Mouse (Mus musculus): ENCODE measurements around the gene Fam25c. TPM values are rescaled to one million over a fixed set of nuclear protein-coding genes. Genes with fewer than 3 reads are reported as not detected.
A peak's percentile ranks its signal among the peaks of the same experiment; 100 is the strongest.

The Fam25c gene
- polyA plus RNA-seq, 1 experiment = 5.7 TPM

GRCm38 (mm10) chr14:34398901-34399300 lies 43.7 kb upstream of the Fam25c start:
- no peak for TF ChIP-seq EP300 (IDR thresholded peaks at IDR 0.05; ENCODE audit: insufficient read depth, low read depth, low read length)
- TF ChIP-seq CTCF (IDR thresholded peaks at IDR 0.05; ENCODE audit: low read depth, low read length) = no peak
- TF ChIP-seq POLR2A (IDR thresholded peaks at IDR 0.05; ENCODE audit: insufficient read depth, low read length) = no peak
- H3K27me3 ChIP-seq (ENCODE audit: control insufficient read depth, insufficient read depth, low read length, poor library complexity, severe bottlenecking) = no peaks in the 10 kb centered on the region
- no peak overlapping the region for H3K27ac ChIP-seq (ENCODE audit: insufficient read depth, low read length)
- no peaks in the 10 kb centered on the region for H3K9me3 ChIP-seq (replicated peaks; ENCODE audit: control insufficient read depth, insufficient read depth, low read length, poor library complexity, severe bottlenecking)
- no peak overlapping the region for H3K9ac ChIP-seq (ENCODE audit: low read depth, poor library complexity, severe bottlenecking)
- H3K4me3 ChIP-seq (ENCODE audit: low read depth, low read length) = peak overlapping the region; percentile 10; the same call in 1 of the 2 replicates
- no peaks in the 10 kb centered on the region for H3K4me1 ChIP-seq (ENCODE audit: control insufficient read depth, insufficient read depth, low read length)
- no peaks in the 10 kb centered on the region for H3K36me3 ChIP-seq (ENCODE audit: control insufficient read depth, insufficient read depth, low read length, poor library complexity, severe bottlenecking)

GRCm38 (mm10) chr14:34397871-34398270 lies 42.6 kb upstream of the Fam25c start:
- H3K4me1 ChIP-seq (ENCODE audit: control insufficient read depth, insufficient read depth, low read length) = no peaks in the 10 kb centered on the region
- TF ChIP-seq CTCF (IDR thresholded peaks at IDR 0.05; ENCODE audit: low read depth, low read length) (no peak), POLR2A (IDR thresholded peaks at IDR 0.05; ENCODE audit: insufficient read depth, low read length) (no peak), EP300 (IDR thresholded peaks at IDR 0.05; ENCODE audit: insufficient read depth, low read depth, low read length) (no peak)
- H3K9me3 ChIP-seq (replicated peaks; ENCODE audit: control insufficient read depth, insufficient read depth, low read length, poor library complexity, severe bottlenecking) = no peaks in the 10 kb centered on the region
- no peaks in the 10 kb centered on the region for H3K27me3 ChIP-seq (ENCODE audit: control insufficient read depth, insufficient read depth, low read length, poor library complexity, severe bottlenecking)
- no peak overlapping the region for H3K4me3 ChIP-seq (ENCODE audit: low read depth, low read length)
- H3K36me3 ChIP-seq (ENCODE audit: control insufficient read depth, insufficient read depth, low read length, poor library complexity, severe bottlenecking) = no peaks in the 10 kb centered on the region
- H3K9ac ChIP-seq (ENCODE audit: low read depth, poor library complexity, severe bottlenecking) = no peak overlapping the region
- no peak overlapping the region for H3K27ac ChIP-seq (ENCODE audit: insufficient read depth, low read length)

GRCm38 (mm10) chr14:34393295-34393694 lies 38.1 kb upstream of the Fam25c start:
- no peak for TF ChIP-seq EP300 (IDR thresholded peaks at IDR 0.05; ENCODE audit: insufficient read depth, low read depth, low read length)
- TF ChIP-seq CTCF (IDR thresholded peaks at IDR 0.05; ENCODE audit: low read depth, low read length) = no peak
- TF ChIP-seq POLR2A (IDR thresholded peaks at IDR 0.05; ENCODE audit: insufficient read depth, low read length) = no peak
- H3K36me3 ChIP-seq (ENCODE audit: control insufficient read depth, insufficient read depth, low read length, poor library complexity, severe bottlenecking) = no peaks in the 10 kb centered on the region
- peaks cover 13% of the 10 kb centered on the region for H3K9me3 ChIP-seq (replicated peaks; ENCODE audit: control insufficient read depth, insufficient read depth, low read length, poor library complexity, severe bottlenecking)

GRCm38 (mm10) chr14:34382921-34383704 lies 27.9 kb upstream of the Fam25c start:
- no peaks in the 10 kb centered on the region for H3K4me1 ChIP-seq (ENCODE audit: control insufficient read depth, insufficient read depth, low read length)
- H3K9me3 ChIP-seq (replicated peaks; ENCODE audit: control insufficient read depth, insufficient read depth, low read length, poor library complexity, severe bottlenecking) = peaks cover 20% of the 10 kb centered on the region
- H3K27me3 ChIP-seq (ENCODE audit: control insufficient read depth, insufficient read depth, low read length, poor library complexity, severe bottlenecking) = no peaks in the 10 kb centered on the region
- no peak overlapping the region for H3K9ac ChIP-seq (ENCODE audit: low read depth, poor library complexity, severe bottlenecking)
- no peak overlapping the region for H3K27ac ChIP-seq (ENCODE audit: insufficient read depth, low read length)
- H3K36me3 ChIP-seq (ENCODE audit: control insufficient read depth, insufficient read depth, low read length, poor library complexity, severe bottlenecking) = no peaks in the 10 kb centered on the region; the same call in 1 of the 2 replicates
- TF ChIP-seq CTCF (IDR thresholded peaks at IDR 0.05; ENCODE audit: low read depth, low read length) (no peak), POLR2A (IDR thresholded peaks at IDR 0.05; ENCODE audit: insufficient read depth, low read length) (no peak), EP300 (IDR thresholded peaks at IDR 0.05; ENCODE audit: insufficient read depth, low read depth, low read length) (no peak)
- no peak overlapping the region for H3K4me3 ChIP-seq (ENCODE audit: low read depth, low read length)

More at GRCm38 (mm10) chr14:34393295-34393694, 38.1 kb upstream of the Fam25c start:
- H3K4me1 ChIP-seq (ENCODE audit: control insufficient read depth, insufficient read depth, low read length) = no peaks in the 10 kb centered on the region
- H3K27ac ChIP-seq (ENCODE audit: insufficient read depth, low read length) = no peak overlapping the region
- no peaks in the 10 kb centered on the region for H3K27me3 ChIP-seq (ENCODE audit: control insufficient read depth, insufficient read depth, low read length, poor library complexity, severe bottlenecking)
- H3K9ac ChIP-seq (ENCODE audit: low read depth, poor library complexity, severe bottlenecking) = no peak overlapping the region
- no peak overlapping the region for H3K4me3 ChIP-seq (ENCODE audit: low read depth, low read length)

- Histone ChIP-seq H3K4me1 (ENCODE audit: control insufficient read depth, insufficient read depth, low read length) (peaks cover 18% of the 10 kb centered on the region), H3K27ac (ENCODE audit: insufficient read depth, low read length) (peak overlapping the region; percentile 92), H3K9ac (ENCODE audit: low read depth, poor library complexity, severe bottlenecking) (peak overlapping the region; percentile 22), H3K9me3 (replicated peaks; ENCODE audit: control insufficient read depth, insufficient read depth, low read length, poor library complexity, severe bottlenecking) (peaks cover 14% of the 10 kb centered on the region), H3K36me3 (ENCODE audit: control insufficient read depth, insufficient read depth, low read length, poor library complexity, severe bottlenecking) (no peaks in the 10 kb centered on the region; the same call in 1 of the 2 replicates), H3K27me3 (ENCODE audit: control insufficient read depth, insufficient read depth, low read length, poor library complexity, severe bottlenecking) (no peaks in the 10 kb centered on the region), H3K4me3 (ENCODE audit: low read depth, low read length) (peak overlapping the region; percentile 47)
- no peak for TF ChIP-seq EP300 (IDR thresholded peaks at IDR 0.05; ENCODE audit: insufficient read depth, low read depth, low read length)
- TF ChIP-seq POLR2A (IDR thresholded peaks at IDR 0.05; ENCODE audit: insufficient read depth, low read length) = no peak
- no peak for TF ChIP-seq CTCF (IDR thresholded peaks at IDR 0.05; ENCODE audit: low read depth, low read length)
Measured at GRCm38 (mm10) chr14:34378560-34379331, 23.5 kb upstream of the Fam25c start.

All from ES-Bruce4 (cell line).